Mouse (Mus musculus): ENCODE data around the gene Emid1. TPM values are rescaled to one million over a fixed set of nuclear protein-coding genes. Genes with fewer than 3 reads are reported as not detected.

Gene Emid1
- polyA plus RNA-seq (2017; shearing (Covaris generic)), result not detected

- no peak for ATAC-seq
Observed at GRCm38 (mm10) chr11:5151680-5152337, at the start of gene Emid1. Gene Emid1, minus strand, starts transcription at chr11:5152257.

- no peak for ATAC-seq
Observed at GRCm38 (mm10) chr11:5199879-5200278, 47.8 kb upstream of the Emid1 start.

- ATAC-seq, result no peak
Observed at GRCm38 (mm10) chr11:5197068-5197467, 45.0 kb upstream of the Emid1 start.

- ATAC-seq, result no peak
Observed at GRCm38 (mm10) chr11:5196583-5196982, 44.5 kb upstream of the Emid1 start.

- no peak for ATAC-seq
Observed at GRCm38 (mm10) chr11:5193576-5193881, 41.5 kb upstream of the Emid1 start.

GRCm38 (mm10) chr11:5192840-5193575 lies 41.0 kb upstream of the Emid1 start:
- ATAC-seq, result no peak

GRCm38 (mm10) chr11:5192084-5192516 lies 40.0 kb upstream of the Emid1 start:
- ATAC-seq, result no peak

GRCm38 (mm10) chr11:5189239-5189933 lies 37.3 kb upstream of the Emid1 start:
- no peak for ATAC-seq

GRCm38 (mm10) chr11:5188170-5188569 lies 36.1 kb upstream of the Emid1 start:
- no peak for ATAC-seq

- no peak for ATAC-seq
Observed at GRCm38 (mm10) chr11:5184832-5185231, 32.8 kb upstream of the Emid1 start.

GRCm38 (mm10) chr11:5184250-5184649 lies 32.2 kb upstream of the Emid1 start:
- ATAC-seq, result no peak

- ATAC-seq, result no peak
Observed at GRCm38 (mm10) chr11:5182870-5183269, 30.8 kb upstream of the Emid1 start.

- ATAC-seq, result peak; percentile 37
Observed at GRCm38 (mm10) chr11:5181850-5182404, 29.9 kb upstream of the Emid1 start.

GRCm38 (mm10) chr11:5179391-5179790 lies 27.3 kb upstream of the Emid1 start:
- no peak for ATAC-seq

GRCm38 (mm10) chr11:5177171-5177570 lies 25.1 kb upstream of the Emid1 start:
- peak; percentile 94 for ATAC-seq

- ATAC-seq, result no peak
Observed at GRCm38 (mm10) chr11:5176685-5177084, 24.6 kb upstream of the Emid1 start.

GRCm38 (mm10) chr11:5175866-5176265 lies 23.8 kb upstream of the Emid1 start:
- ATAC-seq, result no peak

GRCm38 (mm10) chr11:5175141-5175540 lies 23.1 kb upstream of the Emid1 start:
- ATAC-seq, result no peak

- no peak for ATAC-seq
Observed at GRCm38 (mm10) chr11:5172861-5173260, 20.8 kb upstream of the Emid1 start.

- no peak for ATAC-seq
Observed at GRCm38 (mm10) chr11:5167311-5167710, 15.3 kb upstream of the Emid1 start.

- ATAC-seq, result no peak
Observed at GRCm38 (mm10) chr11:5165471-5165916, 13.4 kb upstream of the Emid1 start.

GRCm38 (mm10) chr11:5164310-5164709 lies 12.3 kb upstream of the Emid1 start:
- no peak for ATAC-seq

GRCm38 (mm10) chr11:5163421-5163820 lies 11.4 kb upstream of the Emid1 start:
- no peak for ATAC-seq
